Mouse (Mus musculus) c-Kit-positive CD71-negative TER-119-negative erythroid progenitor cells, embryonic 14.5 days (primary cell): ENCODE results near the gene Esp1.
"Not testable (repeated sequence)": the region's sequence is repeated elsewhere in the genome, so short reads cannot be mapped to it uniquely, and the experiment has no call there.

ENCODE experiments used
- DNase-seq: peaks from one replicate; pipeline ENCODE4 v3.0.0-alpha.2; 2013; ENCODE audit warnings: low read depth

The Esp1 gene

GRCm38 (mm10) chr17:40726820-40727219 lies at the start of gene Esp1:
Gene Esp1 (plus strand): TSS chr17:40727120.
- DNase-seq = no peak

- no peak for DNase-seq
These were observed 10.6 kb upstream of the Esp1 start for GRCm38 (mm10) chr17:40716273-40716672.

GRCm38 (mm10) chr17:40717055-40717454 lies 9.9 kb upstream of the Esp1 start:
- DNase-seq = not testable (repeated sequence)

GRCm38 (mm10) chr17:40731296-40731695 lies 4.4 kb downstream of the Esp1 start:
- DNase-seq = no peak

- no peak for DNase-seq
These were observed 4.8 kb downstream of the Esp1 start for GRCm38 (mm10) chr17:40731724-40732123.

GRCm38 (mm10) chr17:40763662-40764061 lies 36.7 kb downstream of the Esp1 start:
- DNase-seq = no peak

- no peak for DNase-seq
These were observed 40.2 kb downstream of the Esp1 start for GRCm38 (mm10) chr17:40767120-40767519.
